Mouse (Mus musculus) E14TG2a.4 (cell line): ENCODE data around the gene Slit2.

Experiments
- CTCF ChIP-seq: conservative IDR thresholded peaks from 2 replicates; pipeline ENCODE4 v1.5.1; 2014; ENCODE audit warnings: low read length
- NANOG ChIP-seq: IDR thresholded peaks from 2 replicates; pipeline ENCODE4 v1.6.1; 2014; ENCODE audit warnings: borderline replicate concordance, low read length, mixed read lengths
- POU5F1 ChIP-seq: IDR thresholded peaks from 2 replicates; pipeline ENCODE4 v1.6.1; 2014; ENCODE audit warnings: low read length, borderline replicate concordance

- no peak for TF ChIP-seq CTCF
- no peak for TF ChIP-seq NANOG
- TF ChIP-seq POU5F1, result no peak
Observed at GRCm38 (mm10) chr5:48215248-48215647, 232.3 kb downstream of the Slit2 start.
